Mouse (Mus musculus) macrophage (primary cell): ENCODE results near the gene Gm20547. TPM values are rescaled to one million over a fixed set of nuclear protein-coding genes. Genes with fewer than 3 reads are reported as not detected.
"Not testable (repeated sequence)": the region's sequence is repeated elsewhere in the genome, so short reads cannot be mapped to it uniquely, and the experiment has no call there.

Experiments
- H3K27ac ChIP-seq: fragments of 350-480 bp; formaldehyde crosslinking; 2 replicates; pipeline ENCODE4 v1.9.0; 2021
- H3K36me3 ChIP-seq: fragments of 350-480 bp; formaldehyde crosslinking; 2 replicates; pipeline ENCODE4 v1.9.0; 2021; ENCODE audit errors: inconsistent target
- H3K4me3 ChIP-seq: fragments of 350-480 bp; formaldehyde crosslinking; 2 replicates; pipeline ENCODE4 v1.9.0; 2021; ENCODE audit errors: inconsistent target
- H3K79me2 ChIP-seq: fragments of 350-480 bp; formaldehyde crosslinking; 2 replicates; pipeline ENCODE4 v1.9.0; 2021; ENCODE audit errors: inconsistent target
- WGBS: methylation state at CpG from one replicate; pipeline ENCODE4 v1.1.7; 2026; ENCODE audit warnings: inconsistent platforms; ENCODE audit not compliant: missing documents; 5-methylcytosine and 5-hydroxymethylcytosine counted together
- polyA plus RNA-seq: library from polyadenylated mRNA; stranded (reverse); fragments of 250-400 nt; gene quantifications from 3 replicates; pipeline ENCODE4 v1.2.4, GENCODE M21; 2018; ENCODE audit warnings: inconsistent platforms

Gm20547 gene
- polyA plus RNA-seq, 1 experiment from 2014 or later: not detected

DNA sequence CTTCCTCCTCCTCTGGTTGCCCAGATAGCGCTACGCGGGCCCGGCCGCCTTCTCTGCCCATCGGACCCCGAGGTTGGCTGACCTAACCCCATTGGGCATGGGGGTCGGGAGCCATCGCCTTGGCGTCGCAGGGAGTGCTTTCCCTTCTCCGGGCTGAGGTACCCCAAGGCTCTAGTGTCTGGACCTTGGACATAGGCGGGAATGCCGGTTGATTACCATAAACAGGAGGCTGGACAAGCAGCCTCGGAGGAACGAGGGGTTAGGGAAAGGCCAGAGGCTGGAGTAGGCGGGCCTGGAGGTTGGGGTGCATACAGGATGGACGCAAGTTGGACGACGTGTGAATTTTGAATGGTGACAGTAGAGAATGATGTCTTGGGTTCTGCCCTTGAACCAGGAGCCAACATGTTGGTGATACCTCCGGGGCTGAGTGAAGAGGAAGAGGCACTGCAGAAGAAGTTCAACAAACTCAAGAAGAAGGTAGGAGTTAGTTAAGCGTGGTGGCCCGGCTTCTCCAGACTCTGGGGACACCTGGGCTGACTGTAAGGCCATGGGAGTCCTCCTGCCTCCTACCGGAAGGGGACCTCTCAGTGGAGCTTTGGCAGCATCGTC, 31.2 kb downstream of the Gm20547 start:
- Histone ChIP-seq H3K79me2 (peaks cover 22% of the 10 kb centered on the region; the same call in 1 of the 2 replicates), H3K36me3 (peaks cover 60% of the 10 kb centered on the region), H3K4me3 (peak overlapping the region; percentile 90), H3K27ac (peak overlapping the region; percentile 36)
- under 1% methylated on average over 25 of the region's 25 CpGs for WGBS

DNA sequence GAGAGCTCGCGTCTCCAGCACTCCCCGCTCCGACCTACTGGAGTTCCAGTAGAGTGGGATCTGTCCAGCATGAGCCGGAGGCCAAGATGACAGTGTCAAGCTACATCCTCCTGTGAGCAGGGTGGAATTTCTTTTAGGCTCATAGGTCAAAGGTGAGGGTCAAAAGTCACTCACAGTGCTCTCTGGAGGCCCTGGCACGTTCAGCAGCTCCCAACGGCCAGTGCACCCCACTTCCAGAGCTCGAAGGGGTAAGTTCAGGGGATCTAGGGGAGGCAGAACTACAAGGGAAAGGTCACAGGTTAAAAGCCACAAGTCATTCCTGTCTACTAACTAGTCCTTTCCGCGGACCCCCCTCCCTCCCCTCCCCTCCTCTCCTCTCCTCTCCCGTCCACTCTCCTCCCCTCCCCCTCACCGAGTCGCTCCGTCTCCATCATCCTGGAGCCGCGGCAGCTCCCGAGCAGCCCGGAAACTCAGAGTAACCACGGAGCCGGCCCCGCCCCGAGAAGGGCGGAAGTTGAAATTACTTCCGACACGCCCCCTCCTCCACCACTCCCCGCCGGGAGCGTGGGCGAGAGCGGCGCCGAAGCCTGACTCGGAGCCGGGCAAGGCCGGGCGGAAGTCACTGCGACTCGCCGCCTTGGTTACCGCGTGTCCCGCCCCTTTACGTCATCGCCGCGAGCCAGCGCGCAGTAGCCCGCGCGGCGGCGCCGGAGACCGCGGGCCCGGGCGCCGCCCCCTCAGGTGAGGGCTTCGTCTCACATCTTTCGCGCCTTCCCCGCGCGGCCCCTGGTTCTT, 31.9 kb downstream of the Gm20547 start, which contains the start of the genes Skiv2l and Nelfe:
Gene Skiv2l (minus strand): TSS at position 489 of the 795 bp plus-strand sequence.
Gene Nelfe (plus strand): TSS at position 670 of the 795 bp plus-strand sequence.
- Histone ChIP-seq H3K36me3 (peaks cover 60% of the 10 kb centered on the region), H3K27ac (peak within 1 kb of the TSS; percentile 44)
- WGBS: 2% methylated on average over 55 of the region's 65 CpGs

DNA sequence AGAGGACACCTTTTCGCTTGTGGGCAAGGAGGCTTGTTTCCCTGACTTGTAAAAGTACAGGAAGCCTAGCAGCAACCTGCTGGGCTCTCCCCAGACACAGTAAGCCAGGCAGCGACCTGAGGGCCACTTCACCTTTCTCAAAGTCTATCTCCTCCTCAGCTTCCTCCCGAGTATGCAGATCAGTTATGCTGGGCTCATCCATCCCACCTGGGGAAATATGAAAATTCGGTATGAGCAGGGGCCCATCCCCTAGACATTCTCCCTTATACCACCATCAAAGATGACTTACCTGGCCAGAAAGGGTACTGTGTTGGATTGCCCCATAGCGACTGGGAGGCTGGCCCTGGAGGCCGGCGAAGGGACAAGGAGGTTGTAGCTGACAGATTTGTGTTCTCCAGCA, 34.2 kb downstream of the Gm20547 start:
- Histone ChIP-seq H3K4me3 (no peak overlapping the region), H3K79me2 (peaks cover 22% of the 10 kb centered on the region; the same call in 1 of the 2 replicates), H3K27ac (no peak overlapping the region), H3K36me3 (peaks cover 61% of the 10 kb centered on the region)
- 92% methylated on average over 7 of the region's 7 CpGs for WGBS

More for the DNA sequence above, 31.9 kb downstream of the Gm20547 start, which contains the start of the genes Skiv2l and Nelfe:
- Histone ChIP-seq H3K79me2 (peaks cover 22% of the 10 kb centered on the region; the same call in 1 of the 2 replicates), H3K4me3 (peak within 1 kb of the TSS; percentile 90)

DNA sequence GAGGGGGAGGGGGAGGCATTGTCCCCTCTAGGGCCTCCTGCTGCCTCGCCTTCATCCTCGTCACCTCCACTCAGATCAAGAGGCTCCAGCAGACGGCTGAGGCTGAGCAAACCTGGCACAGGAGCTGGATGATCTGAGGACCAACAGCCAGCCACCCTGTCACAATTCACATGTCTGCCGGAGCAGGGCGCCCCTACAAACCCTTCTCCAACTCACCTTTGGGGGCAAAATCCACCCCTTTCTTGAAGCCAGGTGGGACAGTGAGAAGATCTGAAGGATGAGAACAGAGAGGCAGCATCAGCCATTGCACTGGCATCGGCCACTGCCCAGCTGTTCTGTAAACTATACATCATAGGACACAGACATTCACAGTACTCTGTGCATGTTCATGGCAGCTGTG, 34.6 kb downstream of the Gm20547 start:
- H3K36me3 ChIP-seq: peaks cover 61% of the 10 kb centered on the region
- H3K4me3 ChIP-seq: no peak overlapping the region
- WGBS: 93% methylated on average over 6 of the region's 6 CpGs
- H3K27ac ChIP-seq: no peak overlapping the region
- H3K79me2 ChIP-seq: peaks cover 22% of the 10 kb centered on the region; the same call in 1 of the 2 replicates

DNA sequence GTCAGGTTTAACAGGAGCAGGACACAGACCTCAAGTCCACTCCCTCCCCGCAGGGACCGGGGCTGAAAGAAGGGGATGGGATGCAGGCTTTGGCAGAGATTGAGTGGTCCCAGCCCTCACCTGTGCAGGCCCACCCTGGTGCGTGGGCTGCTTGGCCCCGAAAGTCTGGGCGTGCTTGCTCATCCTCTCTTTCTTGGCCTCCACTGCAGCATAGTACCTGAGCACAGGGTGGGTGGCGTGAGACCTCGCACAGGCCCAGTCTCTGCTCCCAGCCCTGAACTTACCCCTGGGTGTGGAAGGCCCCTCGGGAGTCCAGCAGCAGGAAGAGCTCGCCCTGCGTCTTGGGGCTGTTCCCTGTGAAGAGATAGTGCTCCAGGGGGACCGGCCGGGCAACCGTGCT, 37.0 kb downstream of the Gm20547 start:
- no peak overlapping the region for H3K27ac ChIP-seq
- WGBS: 93% methylated on average over 12 of the region's 13 CpGs

DNA sequence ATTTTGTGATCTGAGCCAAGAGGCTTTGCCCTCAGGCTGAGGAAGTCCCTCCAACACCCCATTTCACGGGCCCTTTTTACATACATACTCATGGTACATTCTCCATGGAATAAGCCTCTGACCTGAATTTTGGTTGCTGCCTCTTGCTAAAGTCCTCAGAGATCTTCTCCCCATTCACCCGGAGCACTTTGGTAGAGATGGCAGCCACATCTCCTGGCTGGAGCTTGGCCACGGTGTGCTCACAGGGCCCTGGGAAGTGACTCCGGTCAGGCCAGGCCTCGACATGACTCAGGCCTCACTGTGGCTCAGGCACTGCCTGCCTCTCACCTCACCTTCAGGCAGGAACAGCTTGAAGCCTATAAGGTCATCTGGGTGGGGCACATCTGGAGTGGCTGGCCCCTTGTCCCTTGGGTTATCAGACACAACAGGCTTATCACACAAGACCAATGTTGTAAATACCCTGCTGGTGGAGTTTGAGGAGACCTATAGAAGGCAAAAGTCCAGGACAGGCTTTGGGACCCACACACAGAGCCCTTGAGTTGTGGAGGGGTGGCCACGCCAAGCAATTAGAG, 41.0 kb downstream of the Gm20547 start:
- H3K36me3 ChIP-seq: peaks cover 71% of the 10 kb centered on the region
- no peak overlapping the region for H3K27ac ChIP-seq
- H3K79me2 ChIP-seq: peaks cover 23% of the 10 kb centered on the region
- 87% methylated on average over 6 of the region's 6 CpGs for WGBS
- no peak overlapping the region for H3K4me3 ChIP-seq

More for the DNA sequence above, 37.0 kb downstream of the Gm20547 start:
- peaks cover 12% of the 10 kb centered on the region; the same call in 1 of the 2 replicates for H3K79me2 ChIP-seq
- H3K4me3 ChIP-seq: no peak overlapping the region
- H3K36me3 ChIP-seq: peaks cover 82% of the 10 kb centered on the region

DNA sequence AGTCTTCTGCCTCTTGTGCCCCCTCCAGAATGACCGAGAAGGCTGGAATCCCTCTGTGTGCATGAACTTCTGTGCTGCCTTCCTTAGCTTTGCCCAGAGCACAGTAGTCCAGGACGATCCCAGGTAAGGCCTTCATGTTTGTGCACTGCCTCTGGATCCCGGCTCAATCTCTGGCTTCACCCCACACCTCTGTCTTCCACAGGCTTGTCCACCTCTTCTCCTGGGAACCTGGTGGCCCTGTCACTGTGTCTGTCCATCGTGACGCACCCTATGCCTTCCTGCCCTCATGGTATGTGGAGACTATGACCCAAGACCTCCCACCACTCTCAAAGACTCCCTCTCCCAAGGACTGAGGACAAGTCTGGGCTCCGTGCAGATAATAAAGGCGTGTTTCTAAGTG, 43.1 kb downstream of the Gm20547 start:
- H3K36me3 ChIP-seq: peaks cover 51% of the 10 kb centered on the region
- peaks cover 43% of the 10 kb centered on the region for H3K79me2 ChIP-seq
- no peak overlapping the region for H3K4me3 ChIP-seq
- WGBS: 94% methylated on average over 7 of the region's 7 CpGs
- no peak overlapping the region for H3K27ac ChIP-seq

DNA sequence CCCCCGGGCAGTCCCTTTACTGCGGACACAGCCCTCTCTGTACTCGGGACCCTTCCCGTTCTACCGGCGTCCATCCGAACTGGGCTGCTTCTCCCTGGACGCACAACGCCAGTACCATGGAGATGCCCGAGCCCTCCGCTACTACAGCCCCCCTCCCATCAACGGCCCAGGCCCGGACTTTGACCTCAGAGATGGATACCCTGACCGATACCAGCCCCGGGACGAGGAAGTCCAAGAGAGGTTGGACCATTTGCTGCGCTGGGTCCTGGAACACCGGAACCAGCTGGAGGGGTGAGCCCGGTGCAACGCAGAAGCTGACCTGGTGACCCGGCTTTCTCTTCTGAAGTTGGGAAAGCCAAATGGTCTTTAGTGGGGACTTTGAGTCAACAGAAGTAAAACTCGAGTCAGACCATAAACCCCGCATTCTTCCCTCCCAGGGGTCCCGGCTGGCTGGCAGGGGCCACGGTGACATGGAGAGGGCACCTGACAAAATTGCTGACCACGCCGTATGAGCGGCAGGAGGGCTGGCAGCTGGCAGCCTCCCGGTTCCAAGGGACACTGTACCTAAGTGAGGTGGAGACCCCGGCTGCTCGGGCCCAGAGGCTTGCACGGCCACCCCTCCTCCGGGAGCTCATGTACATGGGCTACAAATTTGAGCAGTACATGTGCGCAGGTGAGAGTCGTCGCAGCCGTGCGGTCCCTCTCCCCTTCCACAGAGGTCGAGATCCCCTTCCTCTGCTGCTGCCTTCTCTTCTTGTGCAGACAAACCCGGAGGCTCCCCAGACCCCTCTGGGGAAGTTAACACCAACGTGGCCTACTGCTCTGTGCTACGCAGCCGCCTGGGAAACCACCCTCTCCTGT, 44.1 kb downstream of the Gm20547 start:
- WGBS: 49% methylated on average over 43 of the region's 43 CpGs
- peak overlapping the region; percentile 50 for H3K27ac ChIP-seq
- peaks cover 47% of the 10 kb centered on the region for H3K36me3 ChIP-seq
- H3K4me3 ChIP-seq: peak overlapping the region; percentile 96
- H3K79me2 ChIP-seq: peaks cover 52% of the 10 kb centered on the region

DNA sequence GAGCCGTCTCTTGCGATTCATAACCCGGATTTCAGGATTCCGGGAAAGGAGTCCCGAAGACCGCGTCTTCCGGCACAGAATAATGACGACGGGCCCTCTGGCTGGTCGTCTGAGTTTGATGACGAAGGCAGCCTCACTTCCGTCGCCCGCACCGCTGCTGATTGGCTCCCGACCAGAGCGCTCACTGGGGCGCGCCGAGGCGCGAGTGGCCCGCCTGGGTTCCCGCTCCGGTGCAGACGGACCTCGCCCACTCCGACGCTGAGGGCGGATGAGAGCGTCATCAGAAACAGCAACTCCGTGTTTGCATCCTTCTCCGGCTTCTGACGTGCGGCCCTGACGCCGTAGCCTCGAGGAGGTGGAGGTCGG, 45.0 kb downstream of the Gm20547 start, which contains the start of the genes Stk19 and Dxo:
Gene Stk19 (minus strand): TSS at position 90 of the 366 bp plus-strand sequence.
Gene Dxo (plus strand): TSS at position 164 of the 366 bp plus-strand sequence.
- H3K4me3 ChIP-seq: peak within 1 kb of the TSS; percentile 96
- peaks cover 43% of the 10 kb centered on the region for H3K36me3 ChIP-seq
- peaks cover 52% of the 10 kb centered on the region for H3K79me2 ChIP-seq
- peak within 1 kb of the TSS; percentile 65 for H3K27ac ChIP-seq
- WGBS: 1% methylated on average over 34 of the region's 40 CpGs

DNA sequence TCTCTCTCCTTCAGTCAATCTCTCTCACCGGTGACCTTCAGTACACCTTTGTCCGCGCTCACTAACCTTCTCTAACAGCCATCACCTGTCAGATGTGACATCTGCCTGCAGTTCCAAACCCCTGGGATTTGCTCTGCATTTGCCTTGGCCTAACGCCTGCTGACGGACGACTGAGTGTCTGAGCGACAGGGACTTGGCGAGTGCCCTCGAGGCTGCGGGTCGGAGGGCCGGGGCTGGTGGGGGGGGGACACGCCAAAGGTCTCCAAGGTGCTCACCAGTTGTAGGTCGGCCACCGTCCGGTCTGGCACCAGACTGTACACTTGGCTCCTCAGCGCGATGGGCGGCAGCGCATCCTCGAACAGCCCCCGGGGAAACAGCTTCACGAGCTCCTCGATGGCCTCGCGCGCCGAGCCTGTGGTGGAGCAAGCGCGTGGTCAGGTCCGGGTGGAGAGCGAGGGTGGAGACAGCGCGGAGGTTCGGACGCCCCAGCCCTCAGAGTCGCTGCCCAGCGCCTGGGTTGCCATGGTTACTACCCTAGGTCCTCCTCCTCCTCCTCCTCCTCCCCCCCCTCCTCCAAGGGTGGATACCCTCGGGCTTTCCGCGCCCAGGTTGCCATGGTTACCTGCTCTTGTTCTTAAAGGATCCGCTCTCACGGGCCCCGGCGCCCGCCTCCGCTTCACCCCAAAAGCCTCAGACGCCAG, 45.5 kb downstream of the Gm20547 start:
- Histone ChIP-seq H3K4me3 (peak overlapping the region; percentile 96), H3K27ac (peak overlapping the region; percentile 65), H3K79me2 (peaks cover 52% of the 10 kb centered on the region), H3K36me3 (peaks cover 43% of the 10 kb centered on the region)
- WGBS: 9% methylated on average over 46 of the region's 48 CpGs

DNA sequence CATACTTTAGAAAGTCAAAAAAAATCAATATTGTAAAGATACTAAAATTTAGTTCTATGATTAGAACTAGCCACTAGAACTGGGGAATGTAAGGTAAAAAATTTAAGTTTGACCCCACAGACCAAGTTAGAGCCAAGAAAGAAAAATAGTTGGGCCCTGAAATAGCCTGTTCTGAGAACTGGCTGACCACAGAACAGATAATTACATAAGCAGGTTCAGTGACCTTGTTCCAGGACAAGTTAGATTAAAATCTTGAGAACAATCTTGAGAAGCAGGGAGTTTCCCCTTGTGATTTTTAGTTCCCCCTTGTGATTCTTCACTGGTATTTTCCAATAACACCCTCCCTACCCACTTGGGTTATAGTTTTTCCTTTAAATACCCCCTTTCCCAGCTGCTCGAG, 51.1 kb downstream of the Gm20547 start:
- H3K27ac ChIP-seq, H3K4me3 ChIP-seq: not testable (repeated sequence)
- Histone ChIP-seq H3K36me3 (peaks cover 67% of the 10 kb centered on the region), H3K79me2 (peaks cover 29% of the 10 kb centered on the region)
- WGBS: 100% methylated on average over 1 of the region's 1 CpGs

DNA sequence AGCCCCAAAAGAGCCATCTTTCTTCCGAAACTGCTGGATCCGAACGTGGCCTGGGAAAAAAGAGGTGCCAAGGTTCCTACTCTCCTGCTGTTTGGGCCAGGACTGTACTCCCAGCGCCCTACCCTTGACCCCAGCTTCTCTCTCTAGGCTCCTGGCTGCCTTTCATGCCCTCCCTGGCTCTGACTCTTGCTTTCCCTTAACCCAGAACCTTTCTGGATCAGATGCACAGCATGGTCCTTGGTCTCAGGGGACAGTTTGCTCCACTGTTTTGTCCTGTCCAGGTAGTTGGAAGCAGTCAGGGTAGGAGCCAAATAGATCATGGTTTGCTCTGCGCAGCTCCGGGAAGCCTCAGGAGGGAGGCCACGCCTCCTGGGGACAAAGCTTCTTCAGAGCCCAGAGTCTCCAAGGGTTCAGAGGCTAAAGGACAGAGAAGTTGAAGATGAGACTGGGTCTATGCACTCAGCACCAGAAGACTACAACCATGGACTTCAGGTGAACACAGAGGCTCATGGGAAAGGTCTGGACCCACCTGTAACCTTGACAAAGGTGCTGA, 66.9 kb downstream of the Gm20547 start:
- Histone ChIP-seq H3K27ac (no peak overlapping the region), H3K4me3 (no peak overlapping the region), H3K36me3 (no peaks in the 10 kb centered on the region), H3K79me2 (no peaks in the 10 kb centered on the region)
- 87% methylated on average over 7 of the region's 7 CpGs for WGBS

DNA sequence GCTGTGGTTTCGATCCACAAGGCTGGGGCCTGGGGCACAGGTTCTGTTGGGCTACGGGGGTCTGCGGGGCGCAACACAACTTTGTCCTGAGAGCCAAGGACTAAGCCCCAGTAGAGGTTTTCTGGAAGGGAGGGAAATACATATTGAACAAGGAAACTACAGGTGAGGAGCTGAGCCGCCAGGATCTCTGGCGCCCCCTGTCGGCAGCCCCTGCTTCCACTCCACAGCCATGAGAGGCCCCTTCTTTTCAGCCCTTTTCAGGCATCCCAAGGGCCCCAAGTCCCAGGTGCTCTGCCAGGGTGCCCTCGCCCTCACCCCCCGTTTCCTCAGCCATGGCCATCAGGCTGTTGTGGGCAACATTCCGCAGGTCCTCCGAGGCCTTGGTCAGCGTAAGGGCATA, 68.1 kb downstream of the Gm20547 start:
- not testable (repeated sequence) for H3K36me3 ChIP-seq, H3K27ac ChIP-seq, H3K79me2 ChIP-seq, H3K4me3 ChIP-seq
- WGBS: 66% methylated on average over 8 of the region's 12 CpGs
